Mouse (Mus musculus) midbrain, embryonic 15.5 days (tissue): Measurements from ENCODE around the gene 2410137M14Rik. TPM values are rescaled to one million over a fixed set of nuclear protein-coding genes. Genes with fewer than 3 reads are reported as not detected.
A peak's percentile ranks its signal among the peaks of the same experiment; 100 is the strongest.
"Not testable (repeated sequence)": the region's sequence is repeated elsewhere in the genome, so short reads cannot be mapped to it uniquely, and the experiment has no call there.

Experiments
- ATAC-seq: fragments of 200-750 bp; cut with Nextera tagmentation; replicated peaks from 2 replicates; pipeline ENCODE4 v1.8.0; 2017; ENCODE audit warnings: moderate TSS enrichment
- H3K27ac ChIP-seq: fragments of 300-500 bp; sonication (generic); 2 replicates; pipeline ENCODE4 v1.5.1; 2015; ENCODE audit warnings: mild to moderate bottlenecking, inconsistent platforms
- H3K27me3 ChIP-seq: fragments of 300-500 bp; sonication (generic); replicated peaks from 2 replicates; pipeline ENCODE4 v1.6.1; 2015; ENCODE audit warnings: inconsistent platforms
- H3K36me3 ChIP-seq: fragments of 300-500 bp; sonication (generic); replicated peaks from 2 replicates; pipeline ENCODE4 v1.6.1; 2015; ENCODE audit warnings: inconsistent platforms
- H3K4me1 ChIP-seq: fragments of 300-500 bp; sonication (generic); 2 replicates; pipeline ENCODE4 v1.6.1; 2015; ENCODE audit warnings: inconsistent platforms
- H3K4me2 ChIP-seq: fragments of 300-500 bp; sonication (generic); 2 replicates; pipeline ENCODE4 v1.6.1; 2015; ENCODE audit warnings: inconsistent platforms, mild to moderate bottlenecking, moderate library complexity
- H3K4me3 ChIP-seq: fragments of 300-500 bp; sonication (generic); 2 replicates; pipeline ENCODE4 v1.5.1; 2015; ENCODE audit warnings: mild to moderate bottlenecking, inconsistent platforms
- H3K9ac ChIP-seq: fragments of 300-500 bp; sonication (generic); 2 replicates; pipeline ENCODE4 v1.6.1; 2015; ENCODE audit warnings: mild to moderate bottlenecking, inconsistent platforms
- H3K9me3 ChIP-seq: fragments of 300-500 bp; sonication (generic); 2 replicates; pipeline ENCODE4 v1.6.1; 2016; ENCODE audit warnings: inconsistent platforms
- WGBS: fragments of 180-500 bp; shearing (Covaris S2); methylation state at CpG from one replicate; pipeline ENCODE4 v1.1.7; 2015; ENCODE audit warnings: mixed read lengths; 5-methylcytosine and 5-hydroxymethylcytosine counted together
- polyA plus RNA-seq: library from polyadenylated mRNA; unstranded; fragments of >200 nt; fragmentation: Nextera tagmentation; extraction: Ambion mirVana; gene quantifications from 2 replicates; pipeline ENCODE4 v1.2.1, GENCODE M21; 2015

The 2410137M14Rik gene
- polyA plus RNA-seq, 1 experiment from 2014 or later = 0.40 TPM

DNA sequence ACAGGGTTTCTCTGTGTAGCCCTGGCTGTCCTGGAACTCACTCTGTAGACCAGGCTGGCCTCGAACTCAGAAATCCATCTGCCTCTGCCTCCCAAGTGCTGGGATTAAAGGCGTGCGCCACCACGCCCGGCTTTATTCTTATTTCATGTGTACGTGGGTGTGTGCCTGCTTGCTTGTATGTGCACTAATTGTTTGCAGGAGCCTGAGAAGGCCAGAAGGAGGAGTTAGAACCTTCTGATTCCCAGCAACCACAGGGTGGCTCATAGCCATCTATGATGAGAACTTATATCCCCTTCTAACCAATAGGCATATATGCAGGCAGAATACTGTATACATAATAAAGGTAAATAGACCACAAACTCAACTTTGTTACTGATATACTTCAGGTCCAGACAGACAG lies 9.6 kb upstream of the 2410137M14Rik start:
- not testable (repeated sequence) for H3K4me1 ChIP-seq, ATAC-seq, H3K4me2 ChIP-seq, H3K4me3 ChIP-seq, H3K36me3 ChIP-seq, H3K27ac ChIP-seq, H3K9me3 ChIP-seq, H3K9ac ChIP-seq
- WGBS = 94% methylated on average over 6 of the region's 6 CpGs
- peaks cover 20% of the 10 kb centered on the region for H3K27me3 ChIP-seq

DNA sequence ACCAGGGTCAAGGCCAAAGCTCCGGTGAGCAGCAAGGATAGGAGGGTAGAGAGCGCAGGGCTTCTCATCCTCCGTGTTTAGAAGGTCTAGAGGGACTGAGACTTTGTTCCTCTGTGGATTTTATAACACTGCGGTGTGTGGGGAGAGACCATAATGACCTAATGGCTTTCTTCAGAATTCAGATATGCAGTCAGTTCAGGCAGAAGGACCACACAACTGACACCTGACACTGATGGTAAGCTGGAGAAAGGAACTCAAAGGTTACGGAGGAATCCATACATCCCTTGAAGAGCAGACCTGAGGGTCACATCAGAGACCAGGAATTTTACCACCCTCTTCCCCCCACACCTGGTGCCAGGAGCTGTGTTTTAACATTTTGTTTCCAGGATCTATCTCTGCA lies 8.4 kb upstream of the 2410137M14Rik start, which contains the start of gene H2-M5:
TSS of gene H2-M5 (minus strand) at position 101 of the 400 bp plus-strand sequence.
- Histone ChIP-seq H3K4me3 (no peak within 1 kb of the TSS), H3K4me2 (peak within 1 kb of the TSS; percentile 25; the same call in 1 of the 2 replicates), H3K36me3 (no peaks in the 10 kb centered on the region), H3K9ac (no peak within 1 kb of the TSS), H3K4me1 (no peaks in the 10 kb centered on the region), H3K9me3 (no peaks in the 10 kb centered on the region), H3K27ac (no peak within 1 kb of the TSS), H3K27me3 (peaks cover 20% of the 10 kb centered on the region)
- WGBS = 34% methylated on average over 5 of the region's 5 CpGs
- ATAC-seq = no peak

DNA sequence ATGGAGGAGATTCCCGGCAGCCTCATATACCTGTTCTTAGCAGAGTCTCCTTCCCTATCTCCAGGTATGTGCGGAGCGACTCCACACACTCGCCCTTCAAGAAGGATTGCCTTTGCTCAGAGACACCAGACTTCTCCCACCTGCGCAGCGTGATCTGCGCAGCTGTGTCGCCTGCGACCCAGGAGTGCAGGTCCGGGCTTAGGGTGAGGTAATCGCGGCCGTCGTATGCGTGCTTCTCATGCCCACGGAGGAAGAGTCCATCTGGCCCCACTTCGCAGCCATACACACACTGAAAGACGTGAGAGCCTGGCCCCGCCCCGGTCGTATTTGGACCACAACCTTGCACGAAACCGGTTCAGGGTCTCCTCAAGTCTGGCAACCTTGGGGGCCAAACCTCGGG lies 7.4 kb upstream of the 2410137M14Rik start:
- H3K9me3 ChIP-seq = no peaks in the 10 kb centered on the region
- peak overlapping the region; percentile 25; the same call in 1 of the 2 replicates for H3K4me2 ChIP-seq
- no peak for ATAC-seq
- no peaks in the 10 kb centered on the region for H3K36me3 ChIP-seq
- no peak overlapping the region for H3K27ac ChIP-seq
- H3K4me3 ChIP-seq = no peak overlapping the region
- 8% methylated on average over 24 of the region's 24 CpGs for WGBS
- H3K4me1 ChIP-seq = no peaks in the 10 kb centered on the region
- H3K27me3 ChIP-seq = peaks cover 20% of the 10 kb centered on the region
- no peak overlapping the region for H3K9ac ChIP-seq

DNA sequence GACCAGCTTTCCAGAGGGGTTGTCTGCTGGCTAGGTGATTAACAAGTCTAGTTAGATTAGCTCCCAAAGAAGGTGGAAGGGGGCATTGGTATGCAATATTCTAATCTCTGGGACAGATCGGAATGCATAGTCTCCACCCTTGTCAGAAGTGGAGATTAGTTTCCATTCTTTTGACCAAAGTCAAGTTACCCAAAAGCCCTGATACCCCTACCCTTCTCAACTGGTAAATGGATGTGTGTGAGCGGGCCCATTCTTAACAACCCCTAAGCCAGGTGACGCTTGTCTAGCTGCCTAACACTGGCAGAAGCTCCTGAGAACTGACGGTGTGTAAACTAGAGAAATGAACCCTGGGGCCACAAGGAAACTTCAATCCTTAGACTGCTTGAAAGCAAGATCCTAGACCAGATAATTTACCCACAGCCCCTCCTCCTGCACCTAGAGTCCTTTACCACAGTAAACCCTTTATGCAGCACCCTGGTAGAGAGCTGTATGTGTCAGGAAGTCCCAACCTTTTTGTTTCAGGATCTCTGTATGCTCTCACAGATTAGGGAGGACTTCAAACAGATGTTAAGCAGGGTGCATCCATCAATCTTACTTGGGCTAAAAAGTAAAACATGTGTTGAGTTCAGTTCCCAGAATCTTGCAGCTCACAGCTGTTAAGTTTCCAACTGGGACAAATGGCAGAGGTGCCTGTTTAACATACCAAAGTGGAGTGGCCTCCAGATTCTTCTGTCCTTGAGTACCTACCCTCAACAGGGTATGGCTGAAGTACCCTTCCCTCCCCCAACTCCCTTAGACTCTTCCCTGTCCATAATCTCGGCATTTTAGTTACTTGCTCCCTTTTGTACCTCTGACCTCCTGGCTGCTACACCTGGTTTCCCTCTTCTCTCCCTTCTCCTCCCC lies 1.5 kb upstream of the 2410137M14Rik start:
- H3K27ac ChIP-seq = no peak overlapping the region
- H3K4me3 ChIP-seq = no peak overlapping the region
- H3K36me3 ChIP-seq = no peaks in the 10 kb centered on the region
- no peak overlapping the region for H3K9ac ChIP-seq
- 31% methylated on average over 5 of the region's 5 CpGs for WGBS
- no peaks in the 10 kb centered on the region for H3K4me1 ChIP-seq
- no peak for ATAC-seq
- H3K4me2 ChIP-seq = no peak overlapping the region
- H3K27me3 ChIP-seq = peaks cover 5% of the 10 kb centered on the region
- no peaks in the 10 kb centered on the region for H3K9me3 ChIP-seq

DNA sequence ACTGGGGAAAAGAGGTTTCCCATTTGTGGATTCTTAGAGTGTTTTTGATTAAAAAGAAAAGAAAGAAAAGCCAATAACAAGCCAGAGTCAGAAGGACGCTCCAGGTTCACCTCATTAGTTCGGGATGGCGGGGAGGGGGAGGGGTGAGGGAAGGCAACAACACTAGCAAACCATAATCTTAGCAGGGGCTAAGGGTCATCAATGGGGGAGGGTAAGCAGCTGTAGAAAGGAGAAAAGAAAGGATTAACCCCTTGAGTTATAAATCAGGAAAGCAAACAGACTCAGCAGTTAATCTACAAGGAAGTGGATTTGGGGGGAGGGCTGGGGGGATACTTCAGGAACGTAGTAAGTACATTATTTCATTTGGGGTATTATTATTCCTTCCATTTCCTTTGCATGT lies 808 bp upstream of the 2410137M14Rik start:
- no peaks in the 10 kb centered on the region for H3K9me3 ChIP-seq
- no peak overlapping the region for H3K4me3 ChIP-seq
- H3K4me2 ChIP-seq = no peak overlapping the region
- no peak overlapping the region for H3K27ac ChIP-seq
- no peak overlapping the region for H3K9ac ChIP-seq
- 7% methylated on average over 4 of the region's 4 CpGs for WGBS
- H3K27me3 ChIP-seq = 0 out of 2 replicates have a peak, but pooled peaks cover 3% of the 10 kb centered on the region
- H3K4me1 ChIP-seq = no peaks in the 10 kb centered on the region
- no peaks in the 10 kb centered on the region for H3K36me3 ChIP-seq
- no peak for ATAC-seq

DNA sequence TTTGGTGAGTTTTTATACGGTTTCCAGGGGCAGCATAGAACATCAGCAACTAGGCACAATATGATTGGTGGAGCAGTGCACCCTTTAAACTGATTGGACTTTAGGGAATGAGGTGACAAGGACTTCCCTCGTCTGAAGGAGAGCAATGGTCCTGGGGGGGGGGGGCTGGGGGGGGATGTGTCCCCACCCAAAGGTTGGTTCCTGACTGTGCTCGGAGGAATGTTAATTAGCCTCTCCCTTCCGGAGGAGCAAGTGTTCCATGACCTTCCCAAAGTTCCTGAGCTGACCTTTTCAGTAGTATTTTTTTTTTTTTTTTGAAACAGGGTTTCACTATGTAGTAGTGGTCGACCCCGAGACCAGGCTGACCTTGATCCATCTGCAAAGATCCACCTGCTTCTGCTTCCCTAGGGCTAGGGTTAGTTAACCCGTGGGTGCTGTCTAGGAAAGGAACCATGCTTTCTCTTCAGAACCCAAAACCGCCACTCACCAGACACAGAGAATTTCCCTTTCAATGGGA lies 7.7 kb downstream of the 2410137M14Rik start:
- Histone ChIP-seq H3K27ac (no peak overlapping the region), H3K9ac (no peak overlapping the region), H3K4me3 (no peak overlapping the region), H3K27me3 (no peaks in the 10 kb centered on the region), H3K4me2 (no peak overlapping the region), H3K36me3 (no peaks in the 10 kb centered on the region), H3K4me1 (no peaks in the 10 kb centered on the region), H3K9me3 (no peaks in the 10 kb centered on the region)
- ATAC-seq = no peak
- WGBS = 71% methylated on average over 8 of the region's 8 CpGs

DNA sequence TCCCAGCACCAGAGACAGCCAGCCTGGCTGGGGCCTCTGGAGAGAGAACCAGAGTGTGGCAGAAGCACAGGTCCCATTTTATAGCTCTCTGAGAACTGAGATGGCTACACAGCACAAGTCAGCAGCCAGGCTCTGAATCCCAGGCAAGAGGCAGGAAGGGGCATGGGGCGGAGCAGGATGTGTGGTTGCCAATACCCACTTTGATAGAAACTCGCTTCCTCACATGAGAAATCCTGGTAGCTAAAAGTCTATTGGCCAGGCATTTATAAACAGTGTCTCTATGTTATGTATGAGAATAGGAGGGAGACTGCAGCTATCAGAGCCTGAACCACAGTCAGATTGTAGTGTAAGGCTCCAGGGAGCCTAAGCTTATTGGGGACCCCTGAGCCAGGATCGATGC lies 8.2 kb downstream of the 2410137M14Rik start:
- H3K36me3 ChIP-seq = no peaks in the 10 kb centered on the region
- 88% methylated on average over 3 of the region's 3 CpGs for WGBS
- no peak for ATAC-seq
- no peaks in the 10 kb centered on the region for H3K4me1 ChIP-seq
- no peak overlapping the region for H3K9ac ChIP-seq
- no peaks in the 10 kb centered on the region for H3K9me3 ChIP-seq
- H3K27ac ChIP-seq = no peak overlapping the region
- H3K4me3 ChIP-seq = no peak overlapping the region
- no peaks in the 10 kb centered on the region for H3K27me3 ChIP-seq
- no peak overlapping the region for H3K4me2 ChIP-seq

DNA sequence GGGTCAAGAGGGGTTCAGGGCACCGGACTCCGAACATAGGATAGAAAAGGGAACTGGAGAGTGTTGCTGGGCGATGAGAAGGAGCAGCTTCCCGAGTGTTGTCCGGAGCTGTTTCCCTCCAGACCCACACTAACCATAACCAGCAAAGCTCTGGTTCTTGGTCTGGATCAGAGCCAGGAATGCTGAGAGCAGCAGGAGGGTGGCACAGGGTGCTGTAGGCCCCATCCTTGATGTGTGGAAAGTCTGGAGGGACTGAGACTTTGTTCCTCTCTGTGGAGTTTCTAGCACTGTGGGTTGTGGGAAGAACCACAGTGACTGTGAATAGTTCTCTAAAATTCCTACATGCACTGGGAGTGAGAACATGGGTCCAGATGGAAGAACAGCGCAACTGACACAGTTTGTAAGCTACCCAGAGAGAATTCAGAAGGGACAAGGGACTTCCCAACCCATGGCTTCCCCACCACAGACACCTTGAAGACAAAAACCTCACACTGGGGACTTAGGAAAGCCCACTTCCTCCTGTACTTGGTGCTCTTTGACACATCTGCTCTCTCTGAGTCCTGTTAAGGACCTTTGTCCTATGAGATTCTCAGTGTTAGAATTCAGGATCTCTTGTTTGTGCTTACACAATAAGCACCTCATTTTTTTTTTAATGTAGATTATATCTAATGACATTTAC lies 9.7 kb downstream of the 2410137M14Rik start:
- Histone ChIP-seq H3K36me3 (no peaks in the 10 kb centered on the region), H3K27ac (no peak overlapping the region), H3K9me3 (no peaks in the 10 kb centered on the region), H3K4me2 (no peak overlapping the region), H3K27me3 (no peaks in the 10 kb centered on the region), H3K4me1 (no peaks in the 10 kb centered on the region), H3K4me3 (no peak overlapping the region), H3K9ac (no peak overlapping the region)
- 86% methylated on average over 6 of the region's 6 CpGs for WGBS
- ATAC-seq = no peak

DNA sequence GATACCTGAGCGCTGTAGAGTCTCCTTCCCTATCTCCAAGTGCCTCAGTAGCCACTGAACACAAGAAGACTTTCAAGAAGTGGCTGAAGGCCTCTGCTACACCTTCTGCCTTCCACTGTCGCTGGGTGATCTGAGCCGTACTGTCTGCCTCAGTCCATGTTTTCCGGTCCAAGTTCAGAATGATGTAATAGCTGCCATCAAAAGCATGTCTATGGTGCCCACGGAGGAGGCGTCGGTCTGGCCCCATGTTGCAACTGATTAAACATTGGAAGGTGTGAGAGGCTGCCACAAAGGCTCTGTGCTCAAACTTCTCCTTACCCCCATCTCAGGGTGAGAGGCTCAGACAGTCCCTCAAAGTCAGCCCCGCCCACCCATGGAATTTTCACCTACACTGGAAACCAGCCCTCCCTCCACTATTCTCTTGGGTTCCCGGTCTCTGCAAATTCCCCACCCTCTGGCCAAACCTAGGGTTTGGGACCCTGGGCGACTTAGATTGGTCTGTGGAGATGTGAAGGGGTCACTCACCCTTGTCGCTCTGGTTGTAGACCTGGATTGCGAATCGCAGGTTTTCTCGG lies 10.6 kb downstream of the 2410137M14Rik start:
- WGBS = 87% methylated on average over 14 of the region's 14 CpGs
- H3K9ac ChIP-seq = no peak overlapping the region

DNA sequence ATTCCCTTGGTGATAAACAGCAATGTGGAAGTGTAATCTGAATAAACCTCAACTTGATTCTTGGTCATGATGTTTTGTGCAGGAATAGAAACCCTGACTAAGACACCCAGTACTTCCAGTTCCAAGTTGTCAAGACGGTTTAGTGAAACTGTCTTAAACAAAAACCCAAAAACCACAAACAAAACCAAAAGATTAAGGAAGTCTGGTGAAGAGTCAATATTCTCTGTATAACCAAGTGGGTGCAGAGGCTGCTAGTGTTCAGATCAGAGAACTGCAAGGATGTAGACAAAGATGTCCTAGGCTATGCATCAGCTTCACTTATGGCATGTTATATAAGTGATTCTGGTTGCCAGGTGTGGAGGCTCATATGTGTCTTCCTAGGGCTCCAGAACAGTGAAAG lies 14.2 kb downstream of the 2410137M14Rik start:
- H3K4me1 ChIP-seq = no peaks in the 10 kb centered on the region
- H3K4me2 ChIP-seq = no peak overlapping the region
- H3K9ac ChIP-seq = no peak overlapping the region
- no peaks in the 10 kb centered on the region for H3K36me3 ChIP-seq
- H3K27me3 ChIP-seq = no peaks in the 10 kb centered on the region
- no peaks in the 10 kb centered on the region for H3K9me3 ChIP-seq
- ATAC-seq = no peak
- no peak overlapping the region for H3K27ac ChIP-seq
- 90% methylated on average over 1 of the region's 1 CpGs for WGBS
- H3K4me3 ChIP-seq = no peak overlapping the region

More for the DNA sequence above, 10.6 kb downstream of the 2410137M14Rik start:
- Histone ChIP-seq H3K9me3 (no peaks in the 10 kb centered on the region), H3K36me3 (no peaks in the 10 kb centered on the region), H3K27me3 (no peaks in the 10 kb centered on the region), H3K27ac (no peak overlapping the region), H3K4me3 (no peak overlapping the region), H3K4me1 (no peaks in the 10 kb centered on the region), H3K4me2 (no peak overlapping the region)
- no peak for ATAC-seq

DNA sequence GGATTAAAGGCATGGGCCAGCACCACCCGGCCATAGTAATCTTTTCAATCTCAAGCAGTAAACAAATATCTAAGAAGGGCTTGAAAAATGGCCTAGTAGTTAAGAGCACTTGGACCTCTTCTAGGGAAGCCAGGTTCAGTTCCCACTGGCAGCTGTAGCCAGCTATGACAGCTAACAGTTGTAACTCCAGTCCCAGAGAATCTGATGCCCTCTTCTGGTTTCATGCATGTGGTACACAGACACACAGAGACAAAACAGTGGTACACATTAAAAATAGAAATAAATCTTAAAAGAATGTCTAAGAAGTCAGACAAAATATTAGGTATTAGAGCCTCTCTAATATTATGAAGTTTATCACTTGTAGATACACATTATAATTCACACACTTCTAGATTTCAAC lies 19.9 kb downstream of the 2410137M14Rik start:
- H3K27ac ChIP-seq = no peak overlapping the region
- H3K4me3 ChIP-seq = no peak overlapping the region
- ATAC-seq = no peak
- peaks cover 7% of the 10 kb centered on the region; the same call in 1 of the 2 replicates for H3K36me3 ChIP-seq
- peaks cover 24% of the 10 kb centered on the region for H3K4me1 ChIP-seq
- H3K4me2 ChIP-seq = no peak overlapping the region
- H3K9me3 ChIP-seq = no peaks in the 10 kb centered on the region
- 85% methylated on average over 1 of the region's 1 CpGs for WGBS
- H3K9ac ChIP-seq = no peak overlapping the region
- no peaks in the 10 kb centered on the region for H3K27me3 ChIP-seq

DNA sequence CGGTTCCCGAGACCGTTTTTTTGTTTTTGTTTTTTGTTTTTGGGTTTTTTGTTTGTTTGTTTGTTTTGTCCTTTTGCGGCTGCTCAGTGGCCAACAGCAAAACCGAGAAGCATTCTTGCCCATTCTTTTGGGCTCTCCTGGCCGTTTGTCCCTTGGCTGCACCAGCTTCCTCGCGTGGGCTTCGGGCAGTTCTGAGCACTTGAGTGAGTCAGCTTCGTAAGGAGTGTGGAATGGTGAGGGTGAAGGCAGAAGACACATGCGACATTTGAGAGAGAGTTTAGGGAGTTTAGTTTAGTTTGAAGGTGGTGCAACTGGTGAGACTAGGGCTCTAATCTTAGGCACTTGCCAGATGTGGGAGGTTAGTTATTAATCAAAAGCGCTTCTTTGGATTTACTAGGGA lies 22.2 kb downstream of the 2410137M14Rik start:
- peak overlapping the region; percentile 55 for H3K9ac ChIP-seq
- peak overlapping the region; percentile 84 for H3K4me2 ChIP-seq
- no peaks in the 10 kb centered on the region for H3K9me3 ChIP-seq
- H3K4me3 ChIP-seq = peak overlapping the region; percentile 67
- H3K4me1 ChIP-seq = peaks cover 27% of the 10 kb centered on the region
- peaks cover 10% of the 10 kb centered on the region; the same call in 1 of the 2 replicates for H3K36me3 ChIP-seq
- peak overlapping the region; percentile 70 for H3K27ac ChIP-seq
- 12% methylated on average over 12 of the region's 12 CpGs for WGBS
- no peaks in the 10 kb centered on the region for H3K27me3 ChIP-seq
- peak; percentile 15 for ATAC-seq
